Mouse (Mus musculus): Measurements from ENCODE around the gene Plekha7.
"Not testable (repeated sequence)": the region's sequence is repeated elsewhere in the genome, so short reads cannot be mapped to it uniquely, and the experiment has no call there.

The Plekha7 gene

DNA sequence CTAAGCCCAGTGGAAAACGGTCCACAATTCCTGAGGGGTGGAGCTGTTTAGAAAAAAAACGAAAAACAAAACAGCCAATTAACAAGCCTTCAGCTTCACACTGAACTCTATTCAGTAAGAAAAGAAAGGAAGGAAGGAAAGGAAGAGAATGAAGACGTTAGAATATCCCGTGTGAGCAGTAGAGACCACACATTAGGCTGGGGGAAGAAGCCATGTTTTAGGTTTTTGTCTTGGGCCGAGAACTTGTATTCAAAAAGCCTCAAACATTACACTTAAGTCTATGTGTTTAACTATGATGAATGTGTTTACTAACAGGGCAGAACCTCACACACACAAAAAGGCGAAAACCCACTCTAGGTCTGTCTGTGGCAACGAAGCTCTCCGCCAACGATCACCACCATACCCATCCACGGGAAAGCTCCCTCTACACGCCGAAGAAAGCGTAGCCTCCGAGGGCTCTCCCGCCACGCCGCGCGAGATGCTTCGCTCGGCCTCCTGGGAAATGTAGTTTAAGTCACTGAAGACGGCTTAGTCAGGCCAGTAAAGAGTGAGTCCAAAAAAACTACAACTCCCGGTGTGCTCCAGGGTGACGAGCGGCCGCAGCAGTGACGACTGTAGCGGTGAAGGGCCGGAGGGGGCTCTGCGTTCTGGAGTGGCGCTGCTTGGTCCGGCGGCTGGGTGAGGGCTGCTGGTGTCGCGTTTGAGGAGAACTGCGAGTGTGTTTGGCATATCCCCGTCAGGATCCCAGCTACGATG lies 215.3 kb downstream of the Plekha7 start:
- peak; percentile 95 for DNase-seq (ENCODE audit: extremely low read depth, insufficient read length, low spot score)

DNA sequence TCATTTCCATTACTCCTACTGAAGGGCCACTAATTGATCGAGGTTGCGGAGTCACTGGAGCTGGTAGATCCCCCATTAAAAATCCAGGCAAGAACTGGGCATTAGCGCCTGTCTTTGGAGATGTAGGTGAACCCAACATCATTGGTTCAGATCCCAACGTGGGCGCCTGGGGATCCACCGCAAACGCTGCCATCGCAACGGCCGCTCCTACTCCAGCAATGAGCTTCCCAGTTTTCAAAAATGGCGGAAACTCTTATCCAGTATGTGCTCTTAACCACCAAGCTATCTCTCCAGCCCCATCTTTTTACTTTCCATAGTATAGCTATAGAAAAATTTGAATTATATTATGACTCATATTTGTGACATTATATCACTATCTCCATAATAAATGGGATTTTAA lies 223.8 kb downstream of the Plekha7 start, which contains the start of gene Gm4353:
Gm4353 (minus strand) TSS at position 270 of the 400 bp plus-strand sequence.
- DNase-seq (ENCODE audit: extremely low read depth, insufficient read length, low spot score): not testable (repeated sequence)
